Mouse (Mus musculus) lung, postnatal 10 days (tissue): ENCODE measurements at regions not wholly inside any gene's neighbourhood (a gene's known extent, or its start where the extent isn't known, plus 50 kb on each side); places are given as distances from the start of the nearest gene placed in this dataset.

Source experiments
- DNase-seq: peaks from one replicate; pipeline ENCODE4 v3.0.0; 2021

DNA sequence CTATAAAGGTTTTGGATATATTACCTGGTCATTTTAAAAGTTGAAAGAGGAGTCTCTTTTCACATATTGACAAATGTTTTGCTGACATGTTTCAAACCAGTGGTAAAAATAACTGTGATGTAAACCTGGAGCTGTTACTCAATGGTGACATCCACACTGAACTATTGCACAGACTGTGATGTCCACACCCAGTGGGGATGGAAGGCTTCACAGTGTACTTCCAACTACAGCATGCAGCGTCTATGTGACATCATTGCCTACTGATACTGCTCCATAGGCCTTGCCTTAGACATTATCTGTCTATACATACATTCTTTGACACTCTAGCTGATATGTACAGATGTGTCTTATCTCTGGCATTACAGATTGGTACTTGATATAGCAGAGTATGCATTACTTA, 120.1 kb upstream of the Rbms1 start:
- no peak for DNase-seq

DNA sequence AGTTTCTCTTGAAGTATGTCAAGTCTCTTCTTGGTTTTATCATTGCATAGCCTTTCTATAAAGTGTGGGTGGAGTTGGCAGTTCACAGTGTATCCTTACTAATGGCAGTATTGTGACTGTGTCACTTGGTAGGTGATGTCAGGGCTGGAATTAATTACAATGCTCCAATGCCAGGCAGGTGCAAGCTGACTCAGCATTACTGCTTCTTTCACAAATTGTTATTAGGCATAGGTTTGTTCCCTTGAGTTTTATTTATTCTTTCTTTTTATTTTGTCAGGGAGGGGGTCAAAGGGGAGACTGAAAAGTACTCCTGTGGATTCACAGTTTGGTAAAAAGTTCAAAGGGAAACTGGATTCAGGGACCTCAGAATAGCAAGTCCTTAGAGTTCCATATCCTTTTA, 119.6 kb upstream of the Rbms1 start:
- DNase-seq = no peak

DNA sequence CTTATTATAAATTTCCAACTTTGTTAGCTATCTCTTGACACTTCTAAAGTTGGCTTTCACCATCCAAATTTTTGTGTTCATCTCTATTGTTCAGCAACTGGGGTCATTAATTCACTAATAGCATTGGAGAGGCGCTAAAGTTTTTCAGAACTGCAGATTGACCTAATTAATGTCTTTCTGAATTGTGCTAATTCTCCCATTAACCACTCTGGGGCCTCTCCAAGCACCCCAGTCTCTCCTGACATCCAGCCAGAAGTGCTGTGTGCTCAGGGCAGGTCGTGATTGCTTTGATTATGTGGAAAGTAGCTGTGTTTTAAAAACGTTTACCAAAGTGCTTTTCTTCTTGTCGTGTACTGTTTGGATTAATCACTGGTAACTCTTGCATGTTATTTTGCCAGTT, 117.0 kb upstream of the Rbms1 start:
- DNase-seq = no peak

DNA sequence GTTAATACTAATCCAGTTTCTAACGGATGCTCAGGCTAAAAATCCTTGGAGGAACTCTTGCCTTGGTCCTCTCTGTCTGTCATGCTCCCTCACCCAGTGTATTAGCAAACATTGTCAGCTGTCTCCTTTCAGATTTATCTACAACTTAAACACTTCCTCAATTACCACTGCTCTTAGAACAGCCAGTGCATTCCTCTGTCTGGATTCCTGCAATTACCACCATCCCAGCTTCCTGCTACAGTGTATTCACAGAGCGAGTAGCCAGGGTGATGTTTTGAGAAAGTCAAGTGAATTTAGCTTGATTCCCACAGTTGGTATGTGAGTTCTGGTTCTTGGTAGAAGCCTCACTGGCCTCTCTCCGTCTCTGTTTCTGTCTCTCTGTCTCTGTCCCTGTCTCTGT, 108.0 kb upstream of the Rbms1 start:
- peak; percentile 32 for DNase-seq

DNA sequence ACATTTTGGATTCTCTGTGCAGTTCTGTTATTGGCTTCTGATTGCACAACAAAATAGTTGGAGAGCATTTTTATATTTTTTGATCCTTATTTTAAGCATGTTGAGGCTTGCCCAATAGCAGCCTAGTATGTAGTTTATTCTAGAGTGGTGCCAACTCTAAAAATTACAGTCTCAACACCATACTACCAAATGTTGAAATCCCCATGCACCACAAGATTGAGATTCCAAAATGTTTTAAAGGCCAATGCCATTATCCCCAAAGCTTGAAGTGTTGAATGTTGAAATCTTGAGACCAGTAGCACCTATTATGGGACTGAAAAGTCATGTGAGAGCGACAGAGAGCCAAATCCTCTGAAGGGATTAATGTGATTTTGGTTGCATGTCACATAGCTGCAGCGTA, 104.9 kb upstream of the Rbms1 start:
- no peak for DNase-seq

DNA sequence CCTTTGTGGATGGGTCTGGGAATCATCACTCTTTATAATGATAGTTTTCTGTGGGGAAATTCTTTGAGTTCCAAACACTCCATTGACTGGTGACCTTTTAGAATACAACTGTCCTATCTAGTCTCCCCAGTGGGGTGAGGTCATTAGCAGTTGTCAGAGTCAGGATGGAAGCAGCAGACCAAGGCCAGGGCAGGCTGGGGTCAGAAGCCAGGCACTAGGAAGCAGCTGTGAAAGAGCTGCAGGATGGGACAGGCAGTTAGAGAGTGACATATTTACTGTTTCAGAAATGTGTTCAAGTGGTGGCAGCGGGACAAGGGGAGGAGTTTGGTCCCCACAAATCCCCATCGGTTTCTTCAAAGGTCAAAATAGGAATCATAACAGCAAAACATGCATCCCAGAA, 99.1 kb upstream of the Rbms1 start:
- DNase-seq = peak; percentile 61

DNA sequence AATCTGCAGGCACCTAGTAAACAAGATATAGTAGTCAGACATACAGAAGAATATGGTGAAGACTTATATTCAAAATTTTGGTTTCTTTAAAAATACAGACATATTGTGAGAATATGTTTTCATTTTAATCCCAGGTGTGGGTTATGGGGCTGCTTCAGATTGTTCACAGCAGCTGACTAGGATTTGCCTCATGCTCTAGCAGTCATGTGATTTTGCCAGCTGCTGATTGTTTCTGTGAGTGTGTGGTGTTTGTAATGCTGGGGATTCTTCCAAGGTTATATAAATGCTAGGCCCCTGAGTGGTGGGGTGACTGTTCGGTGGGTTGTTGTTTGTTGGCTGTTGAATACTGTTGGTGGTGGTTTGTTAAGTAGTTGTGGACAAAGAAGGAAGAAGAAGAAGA, 97.9 kb upstream of the Rbms1 start:
- DNase-seq = no peak

DNA sequence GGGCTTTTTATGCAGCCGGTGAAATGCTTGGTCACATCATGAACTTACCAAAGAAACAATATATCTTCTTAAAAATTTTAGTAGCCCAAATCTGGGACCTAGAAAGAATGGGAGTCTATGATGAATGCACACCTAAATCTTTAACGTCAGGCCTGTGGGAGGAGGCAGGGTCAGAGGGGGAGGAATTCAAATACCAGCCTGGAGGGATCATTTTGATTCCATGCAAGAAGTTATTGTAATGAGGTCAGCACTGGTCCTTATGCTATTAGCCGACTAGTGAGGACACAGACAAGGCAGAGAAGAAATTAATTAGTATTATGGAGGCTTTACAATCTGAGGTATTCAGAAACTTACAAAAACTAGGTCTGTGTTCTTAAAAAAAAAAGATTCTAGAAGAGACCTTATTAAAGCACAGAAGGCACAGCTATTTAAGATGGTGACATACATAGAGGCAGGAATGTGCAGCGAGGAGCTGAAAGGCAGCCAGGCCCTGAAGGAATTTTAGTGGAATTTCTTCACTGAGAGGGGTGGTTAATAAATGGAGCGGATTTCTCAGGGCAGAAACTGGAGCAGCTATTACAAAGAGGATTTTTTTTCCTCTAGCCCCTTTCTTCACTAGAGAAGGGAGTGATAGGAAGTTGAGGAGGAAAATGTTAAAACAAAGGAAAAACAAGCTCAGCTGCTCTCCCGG, 95.7 kb upstream of the Rbms1 start:
- DNase-seq = peak; percentile 59

DNA sequence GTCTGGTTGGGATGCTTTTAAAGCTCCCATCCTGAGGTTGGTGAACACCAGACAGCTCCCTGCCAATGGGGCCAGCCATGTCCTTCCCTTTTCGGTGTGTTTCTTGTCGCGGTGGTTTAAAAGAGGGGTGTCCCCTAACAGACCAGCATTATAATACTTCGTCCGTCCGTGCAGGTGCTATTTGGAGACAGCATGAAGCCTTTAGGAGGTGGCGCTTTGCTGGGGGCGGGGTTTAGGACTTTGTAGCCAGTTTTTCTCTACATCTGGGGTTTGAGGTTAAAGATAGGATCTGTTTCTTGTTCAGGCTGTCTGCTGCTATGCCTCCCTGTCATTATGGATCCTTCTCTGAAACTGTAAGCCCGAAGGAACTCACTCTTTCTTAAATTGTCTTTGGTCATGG, 89.3 kb upstream of the Rbms1 start:
- no peak for DNase-seq

DNA sequence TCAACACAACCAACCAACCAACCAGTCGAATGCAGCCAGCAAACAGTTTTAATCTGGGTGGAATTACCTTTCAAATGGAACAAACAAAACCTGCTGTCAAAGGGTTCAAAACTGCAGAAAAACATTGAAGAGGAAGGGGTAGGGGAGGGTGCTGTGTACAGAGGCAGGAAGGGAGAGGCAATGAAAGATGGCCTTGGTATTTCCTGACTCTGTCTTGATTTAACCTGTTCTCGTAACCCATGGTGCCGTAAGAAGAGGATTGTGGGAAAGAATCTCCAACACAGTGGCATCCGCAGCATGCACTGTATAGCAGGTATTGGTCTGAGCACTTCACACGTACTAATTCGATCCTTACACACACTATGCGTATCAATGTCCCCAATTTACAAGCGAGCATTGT, 88.8 kb upstream of the Rbms1 start:
- DNase-seq = no peak

DNA sequence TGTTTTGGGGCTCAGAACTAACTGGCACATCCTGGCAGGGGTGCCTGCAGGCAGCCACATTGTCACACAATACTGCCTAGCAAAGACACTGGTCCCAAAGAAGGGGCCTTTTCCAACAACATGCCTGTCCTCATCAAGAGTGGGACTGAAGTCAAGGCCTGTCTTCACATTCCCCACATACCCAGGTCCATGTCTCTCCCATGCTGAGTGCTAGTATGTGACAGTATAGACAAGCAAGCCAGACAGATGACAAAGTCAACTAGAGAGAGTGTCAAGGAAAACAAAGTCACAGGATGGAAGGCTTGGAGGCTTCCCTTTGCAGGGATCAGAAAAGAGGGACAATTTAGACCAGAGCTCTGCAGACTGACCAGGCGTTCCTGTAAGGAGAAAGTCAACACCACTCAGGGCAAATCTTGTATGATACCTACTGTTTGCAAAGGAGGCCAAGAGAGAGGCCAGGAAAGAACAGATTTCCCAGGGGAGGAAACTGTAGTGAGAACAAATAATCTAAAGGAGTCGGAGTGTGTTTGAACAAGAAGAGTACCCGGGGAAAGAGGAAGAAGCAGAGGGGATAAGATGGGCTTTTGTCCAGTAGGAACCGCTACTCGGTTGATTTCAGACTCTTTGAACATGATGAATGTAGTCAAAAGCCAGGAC, 83.2 kb upstream of the Rbms1 start:
- DNase-seq = no peak

DNA sequence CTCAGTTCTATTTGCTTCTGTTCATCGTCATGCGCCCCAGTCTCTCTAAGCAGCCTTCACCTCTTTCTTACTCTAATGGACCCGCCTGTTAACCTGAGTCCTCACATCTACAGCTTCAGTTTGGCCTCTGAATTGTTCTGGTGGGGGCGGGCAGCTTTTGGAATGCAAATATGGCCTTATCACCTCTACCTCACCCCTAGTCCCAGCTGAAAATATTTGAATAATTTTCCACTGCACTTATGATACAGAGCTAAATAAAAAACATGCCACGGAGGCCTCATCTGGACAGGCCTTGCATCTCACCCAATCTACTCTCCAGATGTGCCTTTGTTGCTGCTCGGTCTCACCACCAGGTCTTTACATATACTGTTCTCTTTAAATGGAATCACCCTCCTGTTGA, 82.5 kb upstream of the Rbms1 start:
- no peak for DNase-seq

DNA sequence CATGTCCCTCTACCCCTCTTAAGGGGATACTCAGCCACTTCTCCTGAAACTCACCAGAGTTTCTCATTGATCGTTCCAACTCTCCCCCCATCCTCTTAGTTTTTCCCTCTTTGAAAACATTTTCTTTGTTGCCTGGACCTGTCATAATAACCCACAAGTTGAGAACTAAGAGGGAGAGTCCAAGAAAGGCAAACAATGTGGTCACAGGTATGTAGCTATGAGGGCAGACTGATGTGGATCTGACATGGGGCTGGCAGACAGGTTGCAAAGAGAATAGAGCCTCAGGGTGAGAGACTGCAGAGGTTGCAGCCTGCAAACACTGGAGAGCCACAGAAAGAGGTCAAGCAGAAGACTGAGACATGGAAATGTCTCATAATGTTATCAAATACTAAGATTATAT, 69.9 kb upstream of the Rbms1 start:
- DNase-seq = no peak

DNA sequence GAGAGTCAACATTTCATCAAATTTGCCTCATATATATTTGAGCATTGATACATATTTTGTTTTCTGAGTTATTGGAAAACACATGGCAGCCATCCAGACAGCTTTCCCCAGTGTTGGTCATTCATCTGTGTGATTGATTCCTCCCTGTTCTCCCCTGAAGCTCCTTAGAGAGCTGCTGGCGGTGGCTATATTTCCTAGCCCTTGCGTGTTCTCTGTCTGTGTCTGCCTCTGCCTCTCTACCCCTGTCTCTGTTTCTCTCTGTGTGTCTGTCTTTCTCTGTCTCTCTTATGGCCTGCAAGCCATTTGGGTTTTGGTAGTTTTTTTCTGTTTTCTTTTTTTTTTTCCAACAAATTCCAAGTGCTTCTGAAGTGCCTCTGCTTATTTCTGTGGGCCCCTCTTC, 66.7 kb upstream of the Rbms1 start:
- DNase-seq = no peak

DNA sequence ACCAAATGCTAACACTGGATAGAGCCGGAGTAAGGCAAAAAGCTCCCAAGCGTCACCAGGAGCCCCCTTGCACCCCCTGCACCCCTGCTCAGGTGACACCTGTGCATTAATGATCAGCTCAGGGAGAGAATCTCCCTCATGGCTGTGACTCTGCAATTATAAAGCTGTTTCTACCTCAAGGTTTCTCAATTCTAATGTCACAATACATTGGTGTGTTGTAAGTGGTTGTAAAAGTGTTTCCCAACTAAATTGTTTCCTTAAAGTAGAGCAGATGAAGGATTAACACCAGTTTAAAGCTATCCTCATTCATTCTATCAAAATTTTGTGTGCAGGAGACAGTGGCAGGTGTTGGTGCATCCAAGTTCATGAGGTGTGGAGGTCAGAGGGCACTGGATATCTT, 65.6 kb upstream of the Rbms1 start:
- no peak for DNase-seq

DNA sequence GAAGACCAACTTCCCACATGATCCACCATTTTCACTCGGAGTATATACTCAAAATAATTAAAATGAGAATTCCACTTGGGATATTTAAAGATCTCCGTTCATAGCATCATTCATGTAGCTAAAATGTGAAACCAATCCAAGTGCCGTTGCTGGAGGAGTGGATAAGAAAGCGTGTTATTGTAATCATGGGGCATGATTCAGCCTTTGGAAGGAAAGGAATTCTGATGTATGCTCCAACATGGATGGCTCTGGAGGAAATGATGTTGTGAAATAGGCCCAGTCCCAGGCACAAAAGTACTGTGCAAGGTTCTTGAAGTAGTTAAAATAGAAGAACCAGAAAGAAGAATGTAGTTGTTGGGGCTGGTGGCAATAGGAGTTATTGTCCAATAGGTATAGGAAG, 64.7 kb upstream of the Rbms1 start:
- DNase-seq = no peak

DNA sequence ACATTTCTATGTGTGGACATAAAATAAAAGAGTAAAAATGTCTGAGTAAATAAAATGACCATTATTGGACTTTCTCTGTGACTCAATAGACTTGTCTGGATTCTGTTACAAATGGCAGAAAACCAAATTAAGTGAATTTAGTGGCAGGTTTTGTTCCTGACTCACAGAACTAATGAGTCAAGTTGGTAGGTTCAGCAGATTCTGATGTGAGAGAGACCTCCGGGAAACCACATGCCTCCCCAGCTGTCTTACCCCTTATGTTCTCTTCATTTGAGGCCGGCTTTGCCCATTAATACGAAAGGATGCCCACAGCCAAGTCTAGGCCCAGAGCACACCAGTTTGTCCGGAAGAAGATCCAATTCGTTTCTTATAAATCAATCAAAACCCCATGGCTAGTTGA, 59.4 kb upstream of the Rbms1 start:
- DNase-seq = no peak

DNA sequence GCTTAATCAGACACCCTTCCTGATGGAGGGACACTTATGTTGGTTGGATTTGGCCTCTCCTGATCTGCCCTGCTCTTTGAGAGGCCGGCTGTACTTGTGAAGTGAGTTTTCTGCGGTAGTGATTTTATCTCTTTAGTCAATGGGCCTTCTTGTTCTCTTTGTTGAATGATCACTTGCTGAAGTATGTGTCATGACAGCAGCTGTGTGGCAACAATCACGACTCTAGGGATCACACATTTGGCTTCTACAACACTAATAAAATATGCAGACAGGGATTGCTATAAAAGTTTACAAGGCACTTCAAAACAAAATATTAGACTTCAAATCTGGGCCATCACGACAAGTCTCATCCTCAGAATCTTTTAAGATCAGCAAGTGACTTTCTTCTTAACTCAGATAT, 57.8 kb upstream of the Rbms1 start:
- peak; percentile 6 for DNase-seq

DNA sequence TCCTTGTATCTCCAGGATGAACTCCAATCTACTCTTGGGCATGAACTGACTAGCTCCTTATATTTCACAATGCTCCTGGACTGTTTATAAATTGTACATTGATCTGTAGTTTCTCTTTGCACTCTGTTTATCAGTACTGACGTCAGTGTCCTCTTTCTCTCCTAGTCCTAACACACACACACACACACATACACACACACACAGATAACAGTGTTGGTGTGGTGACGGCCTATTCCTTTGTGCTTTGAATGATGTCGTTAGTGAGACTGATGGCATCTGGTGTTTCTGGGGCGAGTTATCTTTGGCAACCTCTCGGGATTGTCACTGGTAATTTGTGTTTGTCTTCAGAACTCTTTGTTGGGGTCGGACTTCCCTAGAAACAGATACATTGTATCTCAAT, 50.0 kb upstream of the Rbms1 start:
- peak; percentile 47 for DNase-seq
